Mouse (Mus musculus) E14TG2a.4 (cell line): ENCODE data around the gene Clca3a1.

Experiments used
- CTCF ChIP-seq: conservative IDR thresholded peaks from 2 replicates; pipeline ENCODE4 v1.5.1; 2014; ENCODE audit warnings: low read length
- NANOG ChIP-seq: IDR thresholded peaks from 2 replicates; pipeline ENCODE4 v1.6.1; 2014; ENCODE audit warnings: borderline replicate concordance, low read length, mixed read lengths

DNA sequence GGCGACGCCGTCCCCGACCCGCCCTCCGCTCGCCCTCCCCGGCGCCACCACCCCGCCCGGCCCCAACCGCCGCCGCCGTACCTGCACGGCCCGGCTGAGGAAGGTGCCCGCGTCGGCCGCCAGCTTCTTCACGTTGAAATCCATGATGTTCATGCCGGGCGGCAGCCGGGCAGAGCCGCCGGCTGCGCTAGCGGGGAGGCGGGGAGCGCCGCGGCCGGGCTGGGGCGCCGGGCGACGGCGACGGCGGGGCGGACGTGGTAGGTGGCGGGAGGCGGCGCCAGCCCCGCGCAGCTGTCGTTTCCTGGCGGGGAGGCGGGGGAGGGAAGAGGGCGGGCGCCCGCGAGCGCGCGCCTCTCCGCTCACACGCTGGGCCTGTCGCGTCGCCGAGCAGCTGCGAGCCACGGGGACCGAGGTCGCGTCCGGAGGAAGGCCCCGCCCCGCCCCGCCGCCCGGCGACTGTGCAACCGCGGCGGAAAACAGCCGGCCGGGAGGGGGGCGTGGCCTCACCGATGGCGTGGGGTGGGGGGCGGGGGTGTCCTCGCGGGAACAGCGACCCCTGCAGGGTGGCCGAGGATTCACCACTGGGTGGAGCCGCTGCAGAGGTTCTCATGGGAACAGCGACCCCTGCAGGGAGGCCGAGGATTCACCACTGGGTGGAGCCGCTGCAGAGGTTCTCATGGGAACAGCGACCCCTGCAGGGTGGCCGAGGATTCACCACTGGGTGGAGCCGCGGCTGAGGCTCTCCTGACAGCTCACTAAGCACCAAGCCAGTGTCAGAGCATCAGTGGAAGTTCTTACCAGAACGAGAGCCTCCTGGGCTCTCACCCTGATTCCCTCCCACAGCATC lies 40.7 kb downstream of the Clca3a1 start, which contains the start of gene Sh3glb1:
- TF ChIP-seq CTCF = peak; percentile 94
- no peak for TF ChIP-seq NANOG
